Mouse (Mus musculus) megakaryocyte progenitor cell, adult 5-6 weeks (primary cell): ENCODE results near the gene Gipr. TPM values are rescaled to one million over a fixed set of nuclear protein-coding genes. Genes with fewer than 3 reads are reported as not detected.

Experiments used
- ATAC-seq: replicated peaks from 2 replicates; pipeline ENCODE4 v1.8.0; 2016; ENCODE audit warnings: mild to moderate bottlenecking, moderate TSS enrichment, inconsistent platforms; ENCODE audit not compliant: poor library complexity
- total RNA-seq, 2 experiments: library from RNA; stranded (forward) in 1 of 2; stranded (reverse) in 1 of 2; fragments of 157-497, 149-512 nt in 1 of 2; fragments of 200-1000 nt in 1 of 2; gene quantifications; 2 replicates each; pipeline versions ENCODE4 v1.2.3 to v1.2.4; 2015 to 2017

Gene Gipr
- not detected in 2 replicates for total RNA-seq (2015)
- total RNA-seq (2017): not detected in 2 replicates

DNA sequence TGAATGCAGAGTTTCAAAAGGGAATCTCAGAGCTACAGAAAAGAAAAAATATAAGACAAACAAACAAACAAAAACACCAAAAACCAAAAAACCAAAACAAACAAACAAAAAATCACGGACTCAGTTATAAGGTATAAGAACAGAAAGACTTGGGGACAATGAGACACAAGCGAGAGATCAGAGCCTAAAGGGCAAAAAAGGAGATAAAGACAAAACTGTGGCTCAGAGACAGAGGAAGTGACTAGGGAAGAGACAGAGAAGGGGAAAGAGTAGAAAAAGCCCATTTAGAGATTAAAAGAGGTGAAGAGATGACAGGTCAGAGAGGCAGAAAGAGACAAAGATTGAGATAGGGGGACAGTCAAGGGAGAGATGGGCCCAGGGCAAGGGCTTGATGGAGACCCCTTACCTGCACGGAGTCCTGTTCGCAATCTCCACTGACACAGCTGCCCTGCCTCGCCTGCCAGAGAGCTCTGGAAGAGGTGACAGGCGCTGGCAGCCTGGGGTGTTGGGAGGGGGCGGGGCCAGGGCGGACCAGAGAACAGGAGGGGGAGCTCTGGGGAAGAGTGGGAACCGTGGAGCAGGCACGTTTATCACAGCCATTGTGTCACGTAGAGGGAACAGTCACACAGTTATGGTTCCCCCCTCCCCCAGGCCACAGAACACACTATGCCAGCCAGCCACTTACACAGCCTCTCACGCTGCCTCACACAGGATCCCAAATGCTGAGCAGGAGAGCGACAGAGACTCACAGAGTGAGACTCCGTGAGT lies at the start of gene Gipr:
TSS of gene Gipr (minus strand) at position 472 of the 768 bp plus-strand sequence.
- ATAC-seq: peak; percentile 48

DNA sequence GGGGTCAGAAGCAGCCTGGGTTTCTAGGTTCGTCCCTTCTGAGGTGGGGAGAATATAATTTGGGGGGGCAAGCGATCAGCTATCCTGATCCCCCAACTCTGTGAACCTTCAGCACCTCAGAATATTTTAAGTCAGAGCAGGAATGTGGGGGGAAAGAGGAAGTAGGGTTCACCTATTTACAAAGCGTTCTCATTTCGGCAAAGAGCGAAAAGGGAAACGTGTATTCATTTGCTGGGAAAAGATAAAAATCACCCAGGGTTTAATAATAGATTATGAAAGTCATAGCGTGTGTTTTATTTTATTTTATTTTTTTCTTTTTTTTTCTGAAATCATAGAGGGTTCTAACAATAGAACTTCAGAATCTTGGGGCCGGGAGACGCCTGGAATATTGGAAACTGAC lies 49.0 kb upstream of the Gipr start:
- ATAC-seq: no peak

DNA sequence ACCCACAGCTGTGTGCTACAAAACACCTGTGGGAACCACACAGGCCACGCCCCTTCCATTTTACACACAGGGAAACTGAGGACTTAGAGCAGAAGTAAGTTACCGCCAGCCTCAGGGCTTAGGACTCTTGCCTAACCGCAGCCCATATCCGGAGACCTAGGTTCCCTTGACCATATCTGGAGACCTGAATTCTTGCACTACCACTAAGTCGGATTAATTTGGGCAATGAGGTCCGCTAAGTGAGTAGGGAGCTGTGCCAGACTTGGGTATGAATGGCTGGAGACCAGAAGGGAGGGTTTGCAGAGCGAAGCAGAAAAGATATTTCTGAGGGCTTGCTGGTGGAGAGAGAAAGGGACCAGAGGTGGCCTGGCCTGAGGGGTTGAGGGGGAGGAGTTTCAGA lies 48.4 kb upstream of the Gipr start:
- peak; percentile 40; the same call in 1 of the 2 replicates for ATAC-seq

DNA sequence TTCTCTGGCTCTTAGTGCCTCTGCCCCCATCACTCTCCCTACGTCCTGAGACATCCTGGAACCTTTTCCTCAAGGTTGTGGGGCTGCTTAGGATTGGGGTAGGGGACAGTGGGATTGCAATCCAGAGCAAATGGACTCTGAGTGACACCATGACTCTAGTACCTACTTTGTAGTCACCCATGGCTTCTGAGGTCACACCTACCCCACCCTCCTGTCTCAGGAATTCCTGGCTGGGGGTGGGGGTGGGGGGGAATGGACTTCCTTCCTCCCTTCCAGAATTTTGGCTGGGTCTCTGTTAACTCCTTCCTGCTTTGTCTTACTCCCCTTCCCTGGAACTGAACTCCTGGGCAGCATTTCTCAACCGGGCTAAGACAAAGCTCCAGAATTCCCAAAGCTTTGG lies 47.5 kb upstream of the Gipr start:
- ATAC-seq: no peak

DNA sequence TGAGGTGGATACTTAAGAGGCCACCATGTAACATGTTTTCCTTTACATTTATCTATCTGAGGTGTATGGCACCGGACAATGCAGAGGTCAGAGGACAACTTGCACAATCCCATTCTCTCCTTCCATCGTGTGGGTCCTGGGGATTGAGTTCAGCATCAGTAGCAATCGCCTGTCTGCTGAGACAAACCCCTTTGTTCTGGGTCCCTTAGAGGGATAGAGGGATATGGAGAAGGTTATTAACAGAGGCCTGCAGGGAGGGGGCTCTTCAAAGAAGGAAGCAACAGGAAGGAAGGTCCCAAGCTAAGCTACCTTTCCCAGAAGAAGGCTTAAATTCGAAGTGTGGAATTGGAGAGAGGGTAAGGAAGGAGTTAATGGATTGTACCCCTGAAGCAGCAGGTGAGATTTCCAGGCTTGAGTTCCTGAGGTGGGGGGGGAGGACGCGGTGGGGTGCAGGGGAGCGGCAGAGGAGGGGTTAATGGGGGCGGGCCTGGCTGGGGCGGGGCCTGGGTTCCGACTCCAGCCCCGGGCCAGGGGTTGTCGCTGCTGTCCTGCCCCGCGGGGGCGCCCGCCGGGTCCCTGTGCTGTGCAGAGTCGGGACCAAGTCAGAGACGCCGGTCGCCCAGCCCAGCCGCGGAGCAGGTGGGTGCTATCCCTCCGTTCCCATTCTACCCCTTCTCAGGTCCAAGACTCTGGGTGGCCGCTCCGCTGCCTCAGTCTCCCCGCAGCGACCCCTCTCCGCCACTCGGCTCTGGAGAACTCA lies 46.2 kb upstream of the Gipr start, which contains the start of gene Gpr4:
TSS of gene Gpr4 (plus strand) at position 543 of the 760 bp plus-strand sequence.
- ATAC-seq: peak; percentile 51

DNA sequence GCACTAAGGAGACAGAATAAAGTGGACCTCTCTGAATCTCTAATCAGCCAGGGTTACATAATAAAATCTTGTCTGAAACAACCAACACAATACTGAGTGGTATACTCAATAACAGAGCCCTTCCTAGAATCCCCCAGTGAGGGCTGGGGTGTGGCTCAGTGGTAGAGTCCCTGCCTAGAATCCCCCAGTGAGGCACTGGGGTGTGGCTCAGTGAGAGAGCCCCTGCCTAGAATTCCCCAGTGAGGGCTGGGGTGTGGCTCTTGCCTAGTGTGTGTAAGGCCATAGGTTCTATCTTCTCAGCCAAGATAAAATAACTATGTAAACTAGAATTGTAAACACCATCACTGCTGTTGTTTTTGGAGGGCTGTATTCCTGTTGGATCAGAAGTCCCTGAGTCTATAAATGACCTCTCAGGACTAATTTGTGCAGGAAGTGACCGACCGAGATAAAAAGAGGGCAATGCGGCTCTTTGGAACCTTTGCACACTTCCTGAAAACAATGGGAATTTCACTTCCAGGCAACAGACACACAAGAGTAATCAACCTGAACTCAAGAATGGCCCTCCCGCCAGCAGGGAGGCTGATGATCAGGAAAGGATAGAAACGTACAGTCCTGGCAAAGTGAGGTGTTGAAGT lies 45.2 kb upstream of the Gipr start:
- ATAC-seq: no peak

DNA sequence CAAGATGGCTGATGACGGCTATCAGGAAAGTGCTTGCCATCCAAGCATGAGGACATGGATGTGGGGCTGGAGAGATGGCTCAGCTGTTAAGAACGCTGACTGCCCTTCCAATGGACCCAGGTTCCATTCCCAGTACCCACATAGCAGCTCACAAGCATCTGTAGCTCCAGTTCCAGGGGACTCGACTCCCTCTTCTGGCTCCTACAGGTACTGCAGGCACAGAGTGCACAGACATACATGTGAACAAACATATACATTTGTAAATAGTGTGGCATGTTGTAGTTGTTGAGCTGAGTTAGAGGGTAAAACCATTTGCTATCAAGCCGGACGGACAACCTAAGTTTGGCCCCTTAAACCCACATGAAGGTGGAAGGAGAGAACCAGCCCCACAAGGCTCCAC lies 44.1 kb upstream of the Gipr start:
- no peak for ATAC-seq

DNA sequence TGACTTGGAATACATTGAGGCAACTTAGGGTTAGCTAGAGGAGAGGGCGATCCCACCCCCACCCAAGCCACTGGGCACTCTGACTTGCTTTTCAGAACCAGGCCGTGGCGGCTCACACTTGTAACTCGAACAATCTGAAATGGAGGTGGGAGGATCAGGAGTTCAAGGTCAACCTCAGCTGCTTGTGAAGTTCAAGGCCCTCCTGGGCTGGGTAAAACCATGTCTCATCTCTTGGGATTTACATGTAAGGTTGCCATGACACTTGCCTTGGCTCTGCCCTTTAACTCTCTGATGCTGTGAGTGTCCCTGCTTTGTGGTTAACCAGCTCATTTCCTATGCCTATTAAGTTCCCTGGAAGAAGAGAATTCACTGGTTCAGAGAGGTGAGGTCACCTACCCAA lies 43.6 kb upstream of the Gipr start:
- ATAC-seq: no peak

DNA sequence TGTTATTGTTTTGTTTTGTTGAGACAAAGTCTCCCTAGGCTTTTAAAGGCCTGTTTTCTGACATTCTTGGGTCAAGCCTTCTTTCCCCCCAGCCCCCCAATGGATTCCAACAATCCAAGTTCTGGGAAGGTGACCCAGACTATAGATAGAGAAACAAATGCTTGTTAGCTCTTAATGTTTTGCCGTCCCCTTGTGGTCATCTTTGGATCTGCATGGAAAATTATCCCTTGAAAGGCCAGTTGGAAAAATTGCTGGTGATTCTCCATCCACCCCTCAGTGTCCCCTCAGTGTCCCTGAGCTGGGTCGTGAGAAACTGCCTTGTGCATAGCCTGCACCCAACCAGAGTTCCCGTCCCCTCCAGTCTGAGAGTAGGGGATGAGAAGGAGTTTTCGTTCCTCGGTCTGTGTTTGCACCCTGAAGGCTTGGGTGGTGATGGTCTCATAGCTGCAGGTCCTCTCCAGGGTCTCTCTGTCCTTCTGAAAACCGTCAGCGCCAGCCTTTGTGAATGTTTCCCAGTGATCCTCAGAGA lies 43.1 kb upstream of the Gipr start:
- ATAC-seq: no peak

DNA sequence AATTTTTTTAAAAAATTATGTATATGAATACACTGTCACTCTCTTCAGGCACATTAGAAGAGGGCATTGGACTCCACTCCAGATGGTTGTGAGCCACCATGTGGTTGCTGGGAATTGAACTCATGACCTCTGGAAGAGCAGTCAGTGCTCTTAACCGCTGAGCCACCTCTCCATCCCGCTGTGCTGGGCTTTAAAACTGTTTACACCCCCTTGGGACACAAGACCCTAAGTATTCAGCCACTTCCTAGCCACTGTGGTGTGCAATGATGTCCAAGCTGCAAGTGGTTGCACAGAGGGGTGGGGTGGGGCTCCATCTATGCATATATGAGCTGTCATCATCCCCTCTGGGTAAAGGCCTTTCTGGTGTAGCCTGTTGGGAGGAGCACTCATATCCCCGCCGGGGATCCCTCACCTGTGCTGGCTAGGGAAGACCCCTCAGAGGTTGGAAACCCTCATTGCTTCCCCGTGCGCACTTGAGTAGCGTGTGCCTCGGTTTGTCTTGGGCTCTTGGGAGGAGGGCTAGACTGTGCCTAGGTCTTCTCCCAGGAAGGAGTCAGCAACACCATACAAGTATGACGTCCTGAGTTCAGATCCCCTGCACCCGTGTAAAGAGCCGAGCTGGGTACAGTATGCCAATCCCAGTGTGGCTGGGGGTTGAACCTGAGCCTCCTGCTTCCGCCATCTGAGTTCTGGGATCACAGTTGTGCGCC lies 42.4 kb upstream of the Gipr start:
- no peak for ATAC-seq

DNA sequence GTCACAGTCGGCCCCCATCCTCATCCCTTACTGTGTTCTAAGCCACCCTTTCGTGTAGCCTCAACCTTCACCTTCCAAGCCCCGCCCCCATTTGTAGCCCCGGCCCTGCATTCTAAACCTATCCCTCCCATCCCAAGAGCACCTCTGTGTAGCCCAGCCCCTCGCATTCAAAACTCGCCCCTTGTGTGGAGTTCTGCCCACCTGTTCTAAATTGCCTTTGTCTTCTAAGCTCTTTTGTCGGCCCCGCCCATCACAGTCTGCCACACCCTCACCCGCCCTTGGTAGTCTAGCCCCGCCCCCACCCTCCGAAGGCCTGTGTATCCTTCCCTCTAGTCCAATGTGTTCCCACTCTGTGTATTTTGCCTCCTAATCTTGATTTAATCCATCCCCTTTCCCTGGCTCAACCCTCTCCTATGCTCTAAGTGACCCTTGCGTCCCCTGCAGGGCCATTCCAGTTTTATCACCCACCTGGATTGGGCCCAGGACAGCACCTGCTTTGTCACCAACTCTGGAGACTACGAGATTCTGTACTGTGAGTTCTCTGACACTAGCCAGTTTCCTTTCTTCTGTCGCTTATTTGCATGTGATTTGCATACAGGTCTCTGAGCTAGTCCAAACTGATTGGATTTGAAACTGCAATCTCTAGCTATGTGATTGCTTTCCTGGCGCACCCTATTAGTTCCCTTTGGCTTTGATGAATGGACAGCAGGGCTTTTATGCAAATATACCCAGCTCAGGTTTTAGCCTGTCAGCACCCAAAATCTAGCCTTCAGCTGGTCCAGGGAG lies 36.3 kb upstream of the Gipr start:
- ATAC-seq: peak; percentile 44; the same call in 1 of the 2 replicates

DNA sequence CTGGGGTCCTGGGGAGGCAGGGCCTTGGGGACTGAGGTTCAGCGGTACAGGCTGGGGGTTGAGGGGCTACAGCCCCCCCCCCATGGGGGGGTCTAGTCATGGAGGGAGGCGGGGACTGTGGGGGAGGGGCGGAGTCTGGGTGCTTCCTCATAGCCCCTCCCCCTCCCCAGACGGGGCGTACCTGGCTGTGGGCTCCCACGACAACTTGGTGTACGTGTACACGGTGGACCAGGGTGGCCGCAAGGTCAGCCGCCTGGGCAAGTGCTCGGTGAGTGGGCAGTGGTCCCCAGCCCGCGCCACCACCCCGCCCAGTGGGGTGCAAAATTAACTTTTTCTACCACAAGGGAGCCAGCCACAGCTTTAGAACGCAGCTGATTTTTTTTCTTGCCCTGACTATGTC lies 35.7 kb upstream of the Gipr start:
- ATAC-seq: no peak

DNA sequence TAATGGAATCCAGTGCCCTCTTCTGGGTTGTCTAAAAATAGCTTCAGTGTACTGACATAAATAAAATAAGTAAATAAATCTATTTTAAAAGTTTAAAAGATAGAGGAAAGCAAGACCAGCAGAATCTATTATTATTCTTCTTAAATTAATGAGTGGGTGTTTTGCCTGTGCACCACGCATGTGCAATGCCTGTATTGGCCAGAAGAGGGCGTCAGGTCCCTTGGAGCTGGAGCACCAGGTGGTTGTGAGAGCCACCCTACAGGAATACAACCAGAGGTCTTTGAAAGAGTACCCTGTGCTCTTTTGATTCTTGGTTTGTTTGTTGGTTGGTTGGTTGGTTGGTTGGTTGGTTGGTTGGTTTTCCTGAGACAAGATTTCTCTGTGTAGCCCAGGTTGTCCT lies 32.1 kb upstream of the Gipr start:
- peak; percentile 82 for ATAC-seq

DNA sequence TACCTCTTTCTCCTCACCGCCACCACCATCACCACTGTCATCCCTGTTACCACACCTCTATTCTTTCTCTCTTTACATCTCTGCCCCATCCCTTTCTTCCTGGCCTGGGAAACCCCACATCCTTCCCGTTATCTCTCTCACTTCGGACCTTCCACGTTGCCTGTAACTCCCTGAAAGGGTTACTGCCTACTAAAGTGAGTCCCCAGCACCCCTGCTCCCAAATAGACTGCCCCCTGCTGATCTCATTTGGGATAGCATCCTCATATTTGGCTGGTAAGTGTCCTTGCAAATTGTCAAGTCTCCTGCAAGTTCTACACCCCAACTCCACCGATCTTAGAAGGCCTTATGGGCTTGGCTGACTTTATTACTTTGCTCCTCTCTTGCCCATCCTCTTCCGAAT lies 30.7 kb upstream of the Gipr start:
- peak; percentile 59 for ATAC-seq

DNA sequence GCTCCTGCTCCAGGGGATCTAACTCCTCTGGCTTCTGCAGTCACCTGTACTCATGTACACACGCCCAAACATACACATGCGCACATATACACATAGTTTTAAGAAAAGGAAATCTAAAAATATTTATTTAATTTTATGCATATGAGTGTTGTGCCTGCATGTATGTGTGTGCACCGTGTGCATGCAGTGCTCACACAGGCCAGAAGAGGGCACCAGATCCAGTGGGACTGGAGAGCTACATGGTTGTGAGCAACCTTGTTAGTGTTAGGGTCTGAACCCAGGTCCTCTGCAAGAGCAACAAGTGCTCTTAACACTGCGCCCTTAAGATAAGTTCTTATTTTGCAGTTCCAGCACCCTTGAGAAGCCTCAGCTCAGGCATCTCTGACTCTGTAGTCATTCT lies 28.7 kb upstream of the Gipr start:
- no peak; the same call in 1 of the 2 replicates for ATAC-seq

DNA sequence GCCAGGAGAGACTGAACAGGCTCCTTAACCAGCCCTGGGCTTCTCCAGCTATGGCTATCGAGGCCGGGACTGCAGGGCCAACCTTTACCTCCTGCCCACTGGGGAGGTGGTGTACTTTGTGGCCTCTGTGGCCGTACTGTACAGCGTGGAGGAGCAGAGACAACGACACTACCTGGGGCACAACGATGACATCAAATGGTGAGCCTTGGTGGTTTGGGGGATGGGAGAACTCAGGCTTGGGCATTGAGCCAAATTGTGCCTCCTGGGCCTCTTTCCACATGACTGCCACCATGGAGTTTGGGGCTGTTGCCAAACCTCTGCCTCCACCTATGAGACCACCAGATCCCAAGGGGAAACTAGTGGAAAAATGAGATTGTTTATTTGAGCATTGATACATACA lies 18.8 kb upstream of the Gipr start:
- no peak for ATAC-seq

DNA sequence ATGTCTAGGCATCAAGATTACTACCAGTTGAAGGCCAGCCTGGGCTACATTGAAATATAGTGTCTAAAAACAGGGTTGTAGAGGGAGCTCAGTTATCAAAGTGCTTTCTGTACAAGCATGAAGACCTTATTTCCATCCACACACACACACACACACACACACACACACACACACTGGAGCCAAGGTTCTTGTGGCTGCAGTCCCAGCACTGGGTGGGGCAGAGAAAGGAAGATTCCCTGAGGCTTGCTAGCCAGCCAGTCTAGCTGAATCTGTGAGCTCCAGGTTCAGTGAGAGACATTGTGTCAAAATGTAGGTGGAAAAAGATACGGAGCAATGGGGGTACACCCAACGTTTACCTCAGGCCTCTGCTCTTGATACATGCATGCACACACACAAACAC lies 18.3 kb upstream of the Gipr start:
- ATAC-seq: no peak

DNA sequence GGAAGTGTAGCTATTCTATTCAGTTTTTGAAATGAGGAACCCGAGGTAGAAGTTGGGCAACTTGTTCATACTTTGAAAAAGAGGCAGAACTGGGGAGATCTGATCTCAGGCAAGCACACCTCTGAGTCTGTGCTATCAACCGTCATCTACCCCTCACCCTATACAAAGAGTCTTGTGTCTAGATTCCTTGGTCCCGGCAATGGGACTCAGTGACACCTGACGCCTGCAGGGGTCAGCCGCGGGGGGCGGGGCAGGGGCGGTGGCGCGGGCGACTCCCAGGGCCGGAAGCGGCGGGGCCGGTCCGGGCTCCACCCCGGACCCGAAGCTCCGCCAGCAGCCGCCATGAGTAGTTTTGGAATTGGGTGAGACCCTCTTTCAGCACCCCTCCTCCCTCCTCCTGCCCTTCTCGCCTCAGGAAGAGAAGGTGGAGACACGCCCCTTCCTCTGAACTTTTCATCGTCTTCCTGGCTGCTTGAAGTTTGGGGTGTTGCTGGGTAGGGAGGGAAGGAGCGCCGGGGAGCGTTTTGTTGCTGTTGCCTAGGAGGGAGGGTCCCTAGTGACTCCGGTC lies 15.0 kb upstream of the Gipr start:
- peak; percentile 24 for ATAC-seq

DNA sequence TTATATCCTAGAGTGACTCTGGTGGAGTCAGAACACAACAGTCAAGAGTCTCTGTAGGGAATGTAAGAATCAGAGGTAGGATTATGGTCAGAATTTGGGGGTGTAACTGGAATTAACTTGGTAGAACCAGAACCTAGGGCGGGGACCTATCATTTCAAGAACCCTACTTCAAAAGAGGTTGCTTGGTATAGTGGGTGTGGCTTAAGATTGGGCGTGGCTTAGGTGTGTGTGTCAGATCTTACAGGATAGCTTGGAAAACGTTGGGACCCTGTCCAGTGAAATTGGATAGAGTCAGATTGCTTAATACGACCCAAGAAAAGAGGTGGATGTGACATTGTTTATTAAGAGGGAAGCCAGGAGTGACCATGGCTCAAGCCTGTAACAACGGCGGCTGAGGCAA lies 14.0 kb upstream of the Gipr start:
- no peak for ATAC-seq

DNA sequence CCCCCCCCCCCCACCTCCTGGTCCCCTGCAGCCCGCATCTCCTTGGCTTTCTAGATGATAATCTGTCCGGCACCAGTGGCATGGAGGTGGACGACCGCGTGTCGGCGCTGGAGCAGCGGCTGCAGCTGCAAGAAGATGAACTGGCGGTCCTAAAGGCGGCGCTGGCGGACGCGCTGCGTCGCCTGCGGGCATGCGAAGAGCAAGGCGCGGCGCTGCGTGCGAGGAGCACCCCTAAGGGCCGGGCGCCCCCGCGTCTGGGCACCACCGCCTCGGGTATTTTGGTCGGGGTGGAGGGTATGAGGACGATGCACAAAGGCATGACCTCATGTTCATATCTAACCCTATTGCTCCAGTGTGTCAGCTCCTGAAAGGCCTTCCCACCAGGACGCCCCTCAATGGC lies 13.2 kb upstream of the Gipr start:
- peak; percentile 70 for ATAC-seq
